ENCODE assay signal across 10 mouse cellular contexts in genomic region chr16:35229582-35229981, GRCm38 (mm10).
A peak's percentile ranks its signal among the peaks of the same experiment; 100 is the strongest.
DNase-seq lines count a peak whose midpoint lies in the region; ATAC-seq and TF ChIP-seq lines count a peak whose summit lies in the region.
"Had no signal": no experiment of that assay in that cellular context is flagged by ENCODE, and none has a peak within 500 bp of the region (broad histone marks: within the 10 kb centered on the region; RNA-seq: fewer than 3 reads in every experiment).

No protein-coding gene starts in this region.

- no peak for DNase-seq in frontal cortex, postnatal 25 days (ENCODE audit: low spot score in 2 of 2)
- DNase-seq in CH12.LX (ENCODE audit: extremely low read depth) = peak; percentile 31
- DNase-seq in naive thymus-derived CD4-positive, alpha-beta T cell, adult 2 months (ENCODE audit: low read depth) = peak; percentile 2
- DNase-seq in left cerebral cortex, postnatal 14 days (ENCODE audit: low spot score in 2 of 2) = no peak
- DNase-seq in urinary bladder, postnatal 25 days (ENCODE audit: low spot score) = no peak
- DNase-seq: cerebellum, postnatal 25 days; left cerebral cortex, postnatal 4 days had no signal

- H3K4me1 ChIP-seq in CH12.LX (ENCODE audit: control insufficient read depth in 1 of 2, insufficient read depth in 2 of 2) = peaks cover 0 to 9% of the 10 kb centered on the region in 2 experiments; a peak in 2 of 4 replicates
- H3K4me1 ChIP-seq in heart, embryonic 11.5 days (ENCODE audit: control insufficient read depth, insufficient read depth, low read length) = peaks cover 76% of the 10 kb centered on the region
- no peaks in the 10 kb centered on the region for H3K4me1 ChIP-seq in kidney, embryonic 14.5 days (ENCODE audit: control insufficient read depth, insufficient read depth, low read length)

- TF ChIP-seq EP300 in CH12.LX (IDR thresholded peaks at IDR 0.05; ENCODE audit: low read length) = no peak

- TF ChIP-seq CTCF in CH12.LX (conservative IDR thresholded peaks at IDR 0.05 in 1 of 2, IDR thresholded peaks at IDR 0.05 in 1 of 2; ENCODE audit: low read depth in 2 of 2, low read length in 2 of 2) = no peak

- no peak overlapping the region for H3K4me3 ChIP-seq in CH12.LX (replicated peaks in 1 of 3; ENCODE audit: low read depth in 2 of 3, low read length in 2 of 3, poor library complexity in 1 of 3)
- H3K4me3 ChIP-seq in heart, embryonic 11.5 days (ENCODE audit: low read depth, low read length) = no peak overlapping the region
- H3K4me3 ChIP-seq in kidney, embryonic 14.5 days (ENCODE audit: low read length) = no peak overlapping the region

- H3K79me2 ChIP-seq in CH12.LX (replicated peaks; ENCODE audit: control insufficient read depth, extremely low read depth, insufficient read depth, poor library complexity, severe bottlenecking) = no peaks in the 10 kb centered on the region

- intact Hi-C loops in left cerebral cortex, postnatal 14 days (cut with DNase I) = no loop called here

- no peaks in the 10 kb centered on the region for H3K36me3 ChIP-seq in CH12.LX (replicated peaks in 1 of 2; ENCODE audit: control insufficient read depth in 1 of 2, insufficient read depth in 1 of 2, low read length in 1 of 2)
- H3K36me3 ChIP-seq in heart, embryonic 11.5 days (ENCODE audit: control insufficient read depth, insufficient read depth, low read length) = no peaks in the 10 kb centered on the region
- no peaks in the 10 kb centered on the region for H3K36me3 ChIP-seq in kidney, embryonic 14.5 days (ENCODE audit: control insufficient read depth, insufficient read depth, low read length)

- H3K9ac ChIP-seq in CH12.LX (ENCODE audit: insufficient read depth, low read depth) = no peak overlapping the region
- H3K9ac ChIP-seq in heart, embryonic 11.5 days (ENCODE audit: low read depth, low read length) = 0 out of 2 replicates have a peak overlapping the region, but pooled peaks have one; percentile 28
- no peak overlapping the region for H3K9ac ChIP-seq in kidney, embryonic 14.5 days (ENCODE audit: low read depth, low read length)

- no peak for TF ChIP-seq POLR2A in CH12.LX (IDR thresholded peaks at IDR 0.05; ENCODE audit: low read depth, low read length)

- WGBS in heart, embryonic 11.5 days (ENCODE audit: insufficient replicate concordance) = 29% methylated on average over 11 of the region's 11 CpGs
- 72% methylated on average over 11 of the region's 11 CpGs for WGBS in kidney, embryonic 14.5 days

- no peak overlapping the region for H3K27ac ChIP-seq in CH12.LX (ENCODE audit: insufficient read depth, low read depth)
- 0 out of 2 replicates have a peak overlapping the region, but pooled peaks have one; percentile 22 for H3K27ac ChIP-seq in heart, embryonic 11.5 days (ENCODE audit: low read depth, low read length)
- no peak overlapping the region for H3K27ac ChIP-seq in kidney, embryonic 14.5 days (ENCODE audit: low read depth, low read length)

- no peak overlapping the region for H3K4me2 ChIP-seq in CH12.LX (ENCODE audit: insufficient read depth, low read depth, poor library complexity, severe bottlenecking)
- no peak overlapping the region for H3K4me2 ChIP-seq in heart, embryonic 11.5 days
- H3K4me2 ChIP-seq in kidney, embryonic 14.5 days (replicated peaks; ENCODE audit: low read depth, low read length) = no peak overlapping the region

- no peak for TF ChIP-seq RAD21 in CH12.LX (IDR thresholded peaks at IDR 0.05; ENCODE audit: low read depth, low read length)

- peaks cover 99% of the 10 kb centered on the region for H3K27me3 ChIP-seq in CH12.LX (replicated peaks)
- H3K27me3 ChIP-seq in heart, embryonic 11.5 days (ENCODE audit: control insufficient read depth, insufficient read depth, low read length) = 0 out of 2 replicates have a peak, but pooled peaks cover 6% of the 10 kb centered on the region
- H3K27me3 ChIP-seq in kidney, embryonic 14.5 days (ENCODE audit: control insufficient read depth, insufficient read depth, low read length) = no peaks in the 10 kb centered on the region; the same call in 1 of the 2 replicates

- peak; percentile 10; the same call in 1 of the 2 replicates for ATAC-seq in frontal cortex, adult (ENCODE audit: low TSS enrichment)
- no peak for ATAC-seq in heart, embryonic 11.5 days (replicated peaks; ENCODE audit: insufficient number of reproducible peaks, low FRiP score, low TSS enrichment)
- no peak for ATAC-seq in kidney, embryonic 14.5 days (ENCODE audit: low FRiP score, low TSS enrichment)

- dilution Hi-C loops in CH12.LX (cut with MboI; ENCODE audit: extremely low pct_ligation_motif_present, extremely low pct_unique_long_range_greater_than_20kb, low sequenced_read_pairs) = no loop called here

- in situ Hi-C loops in CH12.LX (cut with MboI; ENCODE audit: low pct_ligation_motif_present, low pct_unique_long_range_greater_than_20kb, low sequenced_read_pairs) = no loop called here

- H3K9me3 ChIP-seq in CH12.LX (replicated peaks; ENCODE audit: low read length) = no peaks in the 10 kb centered on the region
- no peaks in the 10 kb centered on the region for H3K9me3 ChIP-seq in heart, embryonic 11.5 days (replicated peaks; ENCODE audit: control insufficient read depth, low read length)
- no peaks in the 10 kb centered on the region for H3K9me3 ChIP-seq in kidney, embryonic 14.5 days (ENCODE audit: control insufficient read depth, low read length)

TF ChIP-seq in CH12.LX, 34 proteins besides CTCF, POLR2A, EP300 and RAD21:
- no peak for TF ChIP-seq RCOR1 (conservative IDR thresholded peaks at IDR 0.05; ENCODE audit: low read depth, low read length)
- TF ChIP-seq ETS1 (conservative IDR thresholded peaks at IDR 0.05; ENCODE audit: low read depth, low read length) = no peak
- no peak for TF ChIP-seq NRF1 (IDR thresholded peaks at IDR 0.05; ENCODE audit: low read depth, low read length)
- no peak for TF ChIP-seq MXI1 (IDR thresholded peaks at IDR 0.05; ENCODE audit: low read depth, low read length)
- no peak for TF ChIP-seq CHD1 (IDR thresholded peaks at IDR 0.05; ENCODE audit: low read depth, low read length)
- TF ChIP-seq PAX5 (IDR thresholded peaks at IDR 0.05; ENCODE audit: low read length) = no peak
- peak; percentile 35; the same call in 1 of the 2 replicates for TF ChIP-seq CHD2 (IDR thresholded peaks at IDR 0.05; ENCODE audit: low read length)

Comparison
In these comparisons a context has a peak if more than half of its experiments do, and no peak if none do; other contexts are left out.
1. DNase-seq: peak in CH12.LX (single experiment) and naive thymus-derived CD4-positive, alpha-beta T cell, adult 2 months (single experiment); none in frontal cortex, postnatal 25 days (0 of 2), left cerebral cortex, postnatal 14 days (0 of 2) and urinary bladder, postnatal 25 days (single experiment).